Mouse (Mus musculus) gonadal fat pad, adult 2 months (tissue): ENCODE measurements around the gene Rab3d. TPM values are rescaled to one million over a fixed set of nuclear protein-coding genes. Genes with fewer than 3 reads are reported as not detected.
A peak's percentile ranks its signal among the peaks of the same experiment; 100 is the strongest.

ENCODE experiments used
- DNase-seq: peaks from one replicate; pipeline ENCODE4 v3.0.0-alpha.2; 2012; ENCODE audit warnings: low read depth
- polyA plus RNA-seq: library from polyadenylated mRNA; depleted of rRNA; stranded (reverse); fragments of >200 nt; gene quantifications from 2 replicates; pipeline ENCODE4 v1.2.3, GENCODE M21; 2012

The Rab3d gene
- polyA plus RNA-seq, 1 experiment: 149 TPM

- no peak for DNase-seq
These were observed 19.8 kb upstream of the Rab3d start for GRCm38 (mm10) chr9:21937711-21938175.

- DNase-seq: no peak
These were observed 18.9 kb upstream of the Rab3d start, which contains the start of gene Plppr2 for GRCm38 (mm10) chr9:21936692-21937570. TSS of gene Plppr2 (plus strand) at chr9:21937033.

- DNase-seq: no peak
These were observed 17.6 kb upstream of the Rab3d start for GRCm38 (mm10) chr9:21935466-21936131.

GRCm38 (mm10) chr9:21934021-21934420 is 16.0 kb upstream of the Rab3d start:
- DNase-seq: no peak

GRCm38 (mm10) chr9:21932445-21933137 is 14.6 kb upstream of the Rab3d start:
- DNase-seq: no peak

GRCm38 (mm10) chr9:21932006-21932405 is 14.0 kb upstream of the Rab3d start:
- DNase-seq: no peak

- DNase-seq: no peak
These were observed 11.2 kb upstream of the Rab3d start for GRCm38 (mm10) chr9:21929208-21929607.

- DNase-seq: peak; percentile 91
These were observed 9.3 kb upstream of the Rab3d start, which contains the start of the genes Ccdc159 and Tmem205 for GRCm38 (mm10) chr9:21927208-21927753. TSS of gene Ccdc159 (plus strand) at chr9:21927471. TSS of gene Tmem205 (minus strand) at chr9:21927556.

- DNase-seq: no peak
These were observed 8.8 kb upstream of the Rab3d start for GRCm38 (mm10) chr9:21926784-21927183.

GRCm38 (mm10) chr9:21926155-21926554 is 8.2 kb upstream of the Rab3d start:
- no peak for DNase-seq

- no peak for DNase-seq
These were observed 7.5 kb upstream of the Rab3d start for GRCm38 (mm10) chr9:21925506-21925905.

GRCm38 (mm10) chr9:21925034-21925433 is 7.0 kb upstream of the Rab3d start:
- no peak for DNase-seq

- peak; percentile 87 for DNase-seq
These were observed 6.1 kb upstream of the Rab3d start for GRCm38 (mm10) chr9:21924099-21924493.

GRCm38 (mm10) chr9:21923490-21924098 is 5.6 kb upstream of the Rab3d start:
- DNase-seq: no peak

- no peak for DNase-seq
These were observed 5.0 kb upstream of the Rab3d start for GRCm38 (mm10) chr9:21923036-21923435.

GRCm38 (mm10) chr9:21918692-21919384 is 846 bp upstream of the Rab3d start:
- DNase-seq: peak; percentile 93

GRCm38 (mm10) chr9:21917493-21918034 is 428 bp downstream of the Rab3d start:
- no peak for DNase-seq

GRCm38 (mm10) chr9:21916851-21917492 is 1.0 kb downstream of the Rab3d start:
- no peak for DNase-seq

- DNase-seq: no peak
These were observed 8.3 kb downstream of the Rab3d start for GRCm38 (mm10) chr9:21909474-21910223.
